Mouse (Mus musculus) embryonic stem cell, embryonic (primary cell): ENCODE results near the gene Ftcd.

ENCODE experiments used
- CTCF ChIA-PET, 4 experiments: fragments of 300-600 bp in 2 of 4; fragments of 350-600 bp in 2 of 4; sonication (Branson Sonifier 250); formaldehyde crosslinking; loops; one replicate each; lab custom pipeline; 2022; ENCODE audit warnings: inconsistent platforms in 2 of 4; lab: Charles Lee
- POLR2A ChIA-PET, 4 experiments: fragments of 300-600 bp in 2 of 4; fragments of 350-600 bp in 2 of 4; sonication (Branson Sonifier 250); formaldehyde crosslinking; loops; one replicate each; lab custom pipeline; 2022; ENCODE audit warnings: antibody characterized with exemption in 4 of 4, inconsistent platforms in 1 of 4; lab: Charles Lee

Gene Ftcd

DNA sequence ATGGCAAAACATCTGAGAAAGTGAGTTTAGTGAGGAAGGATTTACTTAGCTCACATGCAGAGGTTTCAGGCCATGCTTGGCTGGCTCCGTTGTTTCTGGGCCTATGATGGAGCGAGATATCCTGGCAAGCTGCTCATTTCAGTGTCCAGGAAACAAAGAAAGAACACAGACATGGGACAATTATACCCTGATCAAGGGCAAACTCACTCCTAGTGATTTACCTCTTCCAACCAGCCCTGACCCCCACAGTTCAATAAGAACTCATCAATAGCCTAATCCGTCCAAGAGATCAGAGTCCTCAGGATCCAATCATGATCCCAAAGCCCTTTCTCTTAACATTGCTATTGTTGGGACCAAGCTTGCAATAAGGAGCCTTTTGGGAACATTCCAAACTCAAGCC is 3.3 kb upstream of the Ftcd start:
- POLR2A ChIA-PET, result no interaction called here
- CTCF ChIA-PET, result no interaction called here

DNA sequence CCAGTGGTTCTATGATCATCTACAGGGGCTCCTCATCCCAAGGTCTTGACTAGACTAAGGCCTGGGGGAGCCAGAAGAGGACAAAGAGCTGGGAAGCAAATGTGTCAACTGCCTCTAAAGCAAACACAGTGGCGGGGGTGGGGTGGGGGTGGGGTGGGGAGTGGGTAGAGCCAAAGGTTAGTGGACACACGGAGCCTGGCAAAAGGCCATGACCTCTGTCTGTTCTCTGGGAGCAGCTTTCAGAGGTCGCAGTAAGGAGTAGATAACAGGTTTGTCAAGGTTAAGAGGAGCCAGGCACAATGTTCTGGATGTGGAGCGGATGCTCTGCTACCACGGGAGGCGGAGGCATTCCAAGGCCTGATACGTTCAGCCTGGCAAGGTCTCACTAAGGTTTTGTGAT is 1.5 kb downstream of the Ftcd start:
- POLR2A ChIA-PET, result interaction anchor here in 1 of 4 experiments (1.4 kb wide), 1 partner anchor 137 kb away, joined by 3 read pairs; the partner anchor contains the start of gene AC141477.1
- CTCF ChIA-PET, result interaction anchor here in 2 of 4 experiments (0.6 to 0.9 kb wide), 4 partner anchors 37 to 764 kb away, joined by 3 read pairs; no protein-coding TSS in a partner anchor

DNA sequence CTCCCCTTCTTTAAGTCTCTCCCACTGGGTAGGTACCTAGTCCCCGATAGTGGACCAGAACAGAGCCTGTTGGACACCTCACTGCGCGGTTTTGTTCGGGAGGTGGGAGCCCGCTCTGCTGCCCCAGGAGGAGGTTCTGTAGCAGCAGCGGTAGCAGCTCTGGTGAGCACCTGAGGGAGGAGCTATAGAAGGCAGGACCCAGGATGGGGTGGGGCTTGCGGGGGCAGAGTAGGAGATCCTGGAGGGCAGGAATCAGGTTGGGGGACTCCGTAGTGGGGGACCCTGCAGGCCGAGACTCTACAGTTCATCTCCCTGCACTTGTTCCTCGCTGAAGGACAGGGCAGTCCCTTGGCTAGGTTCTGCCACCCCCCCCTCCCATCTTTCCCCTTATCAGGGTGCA is 8.7 kb downstream of the Ftcd start:
- CTCF ChIA-PET, result no interaction called here
- POLR2A ChIA-PET, result no interaction called here

DNA sequence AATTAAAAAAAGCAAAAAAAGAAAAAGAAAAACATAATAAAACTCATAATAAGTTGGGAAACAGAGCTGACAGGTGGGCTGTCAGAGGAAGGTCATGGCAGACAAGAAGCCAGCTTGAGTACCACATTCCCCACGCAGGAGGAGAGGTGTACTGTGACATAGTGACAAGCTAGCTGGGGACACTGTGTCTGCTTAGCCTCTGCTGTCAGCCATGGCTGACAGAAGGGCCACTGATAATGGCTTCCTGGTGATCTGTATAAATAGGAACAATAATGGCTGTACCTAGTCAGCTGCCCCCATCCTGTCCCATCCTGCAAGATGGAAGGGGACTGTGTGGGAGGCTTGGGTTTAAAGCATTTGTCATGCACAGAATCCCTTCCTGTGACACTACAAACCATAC is 10.7 kb downstream of the Ftcd start:
- POLR2A ChIA-PET, result interaction anchor here in 2 of 4 experiments (0.7 kb wide), 2 partner anchors 171 to 316 kb away, joined by 7 read pairs; no protein-coding TSS in a partner anchor
- CTCF ChIA-PET, result no interaction called here

DNA sequence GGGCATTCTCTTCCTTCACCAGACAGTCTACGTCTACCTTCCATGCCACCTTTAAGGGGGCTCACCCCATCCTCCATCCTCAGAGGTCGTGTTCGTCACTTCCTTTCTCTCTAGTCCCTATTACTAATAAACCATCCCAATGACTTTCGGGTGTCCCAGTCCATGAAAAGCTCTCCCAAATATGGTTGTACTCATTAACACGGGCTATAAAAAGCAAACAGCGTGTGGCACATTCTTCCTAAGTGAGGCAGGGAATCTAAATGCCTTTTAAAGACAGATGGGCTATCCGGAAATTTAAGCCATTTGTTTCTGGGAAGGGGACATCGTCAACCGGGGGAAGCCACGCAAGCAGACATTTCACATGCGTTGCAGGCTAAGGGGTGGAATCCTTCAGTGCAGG is 14.7 kb downstream of the Ftcd start:
- ChIA-PET POLR2A (no interaction called here), CTCF (no interaction called here)

DNA sequence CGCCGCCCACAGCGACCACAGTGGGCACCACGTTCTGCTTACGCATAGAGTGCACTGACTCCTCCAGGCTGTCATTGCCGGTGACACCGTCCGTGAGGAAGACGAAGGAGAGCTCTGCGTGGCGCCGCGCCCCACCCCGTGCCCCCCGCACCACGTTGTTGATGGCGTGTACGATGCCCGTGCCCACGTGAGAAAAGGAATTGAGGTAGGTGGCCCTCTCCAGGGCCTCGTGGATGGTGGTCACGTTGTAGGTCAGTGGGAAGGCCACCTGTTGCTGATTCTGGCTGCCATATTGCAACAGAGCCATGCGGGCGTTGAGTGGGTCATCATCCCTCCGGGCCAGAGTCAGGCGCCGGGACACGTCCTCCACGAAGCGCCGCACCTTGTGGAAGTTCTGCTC is 20.9 kb downstream of the Ftcd start:
- CTCF ChIA-PET, result interaction anchor here in 1 of 4 experiments (0.6 kb wide), 1 partner anchor 171 kb away, joined by 5 read pairs; no protein-coding TSS in a partner anchor
- POLR2A ChIA-PET, result no interaction called here

DNA sequence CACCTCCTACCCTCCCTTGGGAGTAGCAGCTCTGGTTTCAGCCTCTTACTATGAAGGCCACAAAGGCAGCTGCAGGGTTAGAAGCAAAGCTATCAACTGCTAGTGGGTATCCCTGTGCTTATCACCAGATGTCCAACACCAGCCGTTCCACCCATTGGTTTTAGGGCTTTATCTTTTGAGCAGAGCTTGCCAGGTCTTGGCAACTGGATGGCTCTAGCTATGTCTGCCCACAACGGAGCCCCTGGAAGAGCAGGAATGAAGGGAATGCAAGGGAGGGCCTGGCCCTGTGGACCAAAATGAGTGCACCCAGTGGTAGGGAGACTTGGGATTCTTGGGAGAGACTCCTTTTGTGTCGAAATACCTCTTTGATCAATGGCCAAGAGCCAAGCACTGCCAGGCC is 27.2 kb downstream of the Ftcd start:
- ChIA-PET CTCF (no interaction called here), POLR2A (no interaction called here)

DNA sequence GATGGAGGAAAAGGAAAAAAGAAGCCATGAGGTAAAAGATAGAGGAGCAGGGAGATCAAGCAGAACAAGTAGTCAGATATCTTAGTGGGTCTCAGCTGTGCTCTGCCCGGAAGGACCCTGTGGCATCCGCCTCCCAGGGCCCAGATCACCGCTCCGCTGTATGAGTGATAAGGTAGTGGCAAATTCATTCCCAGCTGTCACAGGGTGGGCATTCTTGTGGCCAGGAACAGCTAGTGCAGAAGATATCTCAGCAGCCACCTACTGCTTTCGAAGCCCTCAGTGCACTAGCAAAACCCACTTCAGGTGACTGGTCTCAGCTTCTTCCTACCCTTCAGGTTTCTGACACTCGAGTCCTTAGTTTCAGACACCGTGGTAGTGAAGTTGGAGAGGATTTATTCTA is 37.0 kb downstream of the Ftcd start:
- POLR2A ChIA-PET, result interaction anchor here in 1 of 4 experiments (1.0 kb wide), 1 partner anchor 11 kb away, joined by 5 read pairs; the partner anchor contains the start of gene Col6a2
- CTCF ChIA-PET, result interaction anchor here in 2 of 4 experiments (2.0 to 2.3 kb wide), 2 partner anchors 10 to 11 kb away, joined by 7 read pairs; partner anchors contain the start of gene Col6a2 (in 2 of the 2)

DNA sequence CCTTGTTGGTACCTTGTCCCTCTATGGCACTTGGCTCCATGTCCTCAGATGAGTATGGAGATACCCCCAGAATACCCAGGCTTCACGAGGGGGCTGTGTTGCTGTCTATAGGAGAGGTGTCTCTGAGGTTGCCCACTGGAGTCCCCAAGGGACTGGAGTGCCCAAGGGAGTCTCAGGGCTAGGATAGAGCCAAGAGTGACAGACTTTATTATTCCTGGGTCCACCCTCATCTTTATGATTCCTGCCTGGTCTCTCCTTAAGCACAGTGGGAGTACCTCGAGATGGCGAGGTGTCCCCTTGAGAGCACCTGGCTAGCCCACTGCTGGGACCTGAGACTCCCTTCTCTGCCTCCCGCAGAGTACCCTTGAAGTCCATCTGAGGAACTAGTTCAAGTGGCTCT is 47.0 kb downstream of the Ftcd start:
- POLR2A ChIA-PET, result interaction anchor here in 2 of 4 experiments (0.6 to 1.2 kb wide), 3 partner anchors 30 to 128 kb away, joined by 3 to 4 read pairs (median 4); no protein-coding TSS in a partner anchor
- CTCF ChIA-PET, result interaction anchor here in 3 of 4 experiments (0.6 to 2.8 kb wide), 12 partner anchors 10 to 1061 kb away, joined by 3 to 18 read pairs (median 7); partner anchors contain the start of genes AC141477.1 (in 1 of the 3) and Pcbp3 (in 1 of the 3)

DNA sequence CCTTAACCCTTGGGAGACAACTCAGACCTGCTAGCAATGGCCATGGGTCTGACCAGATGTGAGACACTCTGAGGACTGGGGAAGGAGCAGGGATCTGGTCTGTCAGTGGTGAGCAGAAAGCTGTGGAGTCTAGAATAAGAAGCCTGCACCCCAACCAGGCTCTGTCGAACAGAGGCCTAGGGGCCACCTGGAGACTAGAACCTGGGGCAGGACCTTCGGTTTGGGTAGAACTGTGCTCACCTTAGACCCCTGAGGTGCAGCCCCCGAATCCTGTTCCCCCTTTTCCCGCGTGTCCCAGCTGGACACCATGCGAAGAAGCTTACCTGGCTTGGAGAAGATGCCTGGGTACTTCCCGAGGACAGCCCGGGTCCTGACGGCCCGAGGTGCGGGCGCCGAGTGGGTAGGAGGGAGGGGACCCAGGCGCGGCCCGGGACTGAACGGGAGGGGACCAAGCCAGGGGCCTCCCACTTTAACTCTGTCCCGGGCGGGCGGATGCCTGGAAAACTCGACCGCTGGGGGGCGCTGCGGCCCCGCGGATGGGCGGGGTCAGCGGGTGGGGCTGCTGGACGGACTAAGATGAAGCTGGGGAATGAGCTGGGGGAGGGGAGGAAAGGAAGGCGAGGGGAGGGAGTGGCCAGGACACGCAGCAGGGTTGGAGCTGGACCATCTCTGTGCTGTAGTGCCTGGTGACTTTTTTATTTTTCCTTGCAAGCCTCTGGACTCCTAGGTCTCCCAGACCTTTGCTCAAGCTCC is 47.7 kb downstream of the Ftcd start, which contains the start of gene Col6a2:
TSS of gene Col6a2 (minus strand) at position 703 of the 753 bp plus-strand sequence.
- ChIA-PET CTCF (interaction anchor here (0.6 to 2.8 kb wide), 36 partner anchors 8 to 1061 kb away, joined by 3 to 18 read pairs (median 3); partner anchors contain the start of genes AC141477.1 (in 1 of the 4) and Pcbp3 (in 1 of the 4)), POLR2A (interaction anchor here in 3 of 4 experiments (0.6 to 1.3 kb wide), 8 partner anchors 11 to 987 kb away, joined by 3 to 5 read pairs (median 4); no protein-coding TSS in a partner anchor)

DNA sequence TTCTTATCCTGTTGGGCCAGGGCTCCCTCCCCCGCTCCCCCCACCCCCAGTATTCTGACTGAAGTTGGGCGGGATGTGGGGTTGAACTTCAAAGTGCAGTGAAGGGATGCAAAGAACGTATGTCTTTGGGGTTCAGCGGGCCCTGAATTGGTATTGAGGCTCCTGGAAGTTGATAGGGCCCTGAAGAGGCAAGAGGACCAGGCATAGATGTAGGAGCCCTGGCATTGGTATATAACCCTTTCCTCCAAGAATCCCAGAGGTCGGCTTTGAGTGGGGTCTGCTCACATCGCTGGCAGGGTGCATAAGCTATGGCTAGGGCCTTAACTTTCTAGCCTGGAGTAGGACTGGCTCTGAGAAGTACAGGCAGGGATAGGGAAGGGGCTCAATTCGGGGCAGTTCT is 48.3 kb downstream of the Ftcd start:
- POLR2A ChIA-PET, result interaction anchor here in 3 of 4 experiments (0.6 to 1.3 kb wide), 6 partner anchors 10 to 988 kb away, joined by 3 to 5 read pairs (median 4); no protein-coding TSS in a partner anchor
- CTCF ChIA-PET, result interaction anchor here (0.6 to 2.8 kb wide), 34 partner anchors 8 to 1227 kb away, joined by 3 to 18 read pairs (median 3); partner anchors contain the start of genes AC141477.1 (in 1 of the 4) and Pcbp3 (in 1 of the 4)

DNA sequence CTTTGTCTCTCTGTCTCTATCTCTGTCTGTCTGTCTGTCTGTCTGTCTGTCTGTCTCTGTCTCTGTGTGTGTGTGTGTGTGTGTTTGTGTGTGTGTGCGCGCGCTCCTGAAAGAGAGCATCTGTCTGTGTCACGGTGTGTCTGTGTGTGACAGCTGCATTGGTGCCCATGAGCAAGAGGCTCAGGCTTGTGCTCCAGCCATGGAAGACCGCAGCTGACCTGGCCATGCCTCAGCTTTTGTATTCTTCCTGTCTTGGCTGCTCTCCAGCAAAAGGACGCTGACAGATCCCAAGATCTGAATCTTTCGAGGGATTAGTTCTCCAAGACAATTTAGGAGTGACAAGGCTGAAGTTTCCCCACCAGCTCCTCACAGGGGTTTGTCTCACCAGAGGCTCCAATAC is 49.5 kb downstream of the Ftcd start:
- POLR2A ChIA-PET, result no interaction called here
- CTCF ChIA-PET, result interaction anchor here in 1 of 4 experiments (2.8 kb wide), 1 partner anchor 108 kb away, joined by 14 read pairs; no protein-coding TSS in a partner anchor

DNA sequence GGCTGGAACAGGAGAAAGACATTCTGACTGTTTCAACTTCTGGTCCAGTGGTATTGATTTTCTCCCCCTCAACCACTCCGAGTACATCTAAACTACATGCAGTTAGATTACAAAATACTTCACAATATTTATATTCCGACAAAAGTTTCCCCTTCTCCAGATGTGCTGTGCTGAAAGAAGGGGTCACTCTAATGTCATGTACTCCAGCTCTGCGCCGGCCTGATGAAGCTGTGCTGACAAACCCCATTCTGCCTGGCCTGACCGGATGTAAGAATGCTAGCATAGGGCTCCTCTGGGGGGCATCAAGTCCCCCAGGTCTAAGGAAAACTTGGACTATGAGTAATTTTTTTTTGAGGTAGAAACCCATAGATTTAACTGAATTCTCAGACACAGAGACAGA is 52.3 kb downstream of the Ftcd start:
- ChIA-PET CTCF (no interaction called here), POLR2A (interaction anchor here in 1 of 4 experiments (1.3 kb wide), 1 partner anchor 19 kb away, joined by 5 read pairs; no protein-coding TSS in a partner anchor)

DNA sequence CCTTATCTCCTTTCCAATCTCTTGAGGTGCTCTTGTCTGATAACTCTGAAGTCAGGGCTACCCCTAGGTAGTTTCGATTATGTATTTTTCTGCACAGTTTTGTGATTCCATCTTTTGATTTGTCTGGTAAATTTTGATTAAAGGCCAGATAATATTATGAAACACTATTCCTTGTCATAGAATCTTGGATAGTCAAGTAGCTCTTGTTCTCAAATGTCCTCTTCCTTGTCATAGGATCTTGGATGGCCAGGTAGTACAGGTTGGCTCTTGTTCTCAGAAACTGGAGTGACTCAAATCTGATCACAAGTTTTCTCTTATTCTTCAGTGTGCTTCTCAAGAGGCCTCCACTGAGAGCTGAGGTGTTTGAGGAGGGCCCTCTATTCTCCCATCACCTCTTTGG is 55.2 kb downstream of the Ftcd start:
- ChIA-PET POLR2A (no interaction called here), CTCF (no interaction called here)

DNA sequence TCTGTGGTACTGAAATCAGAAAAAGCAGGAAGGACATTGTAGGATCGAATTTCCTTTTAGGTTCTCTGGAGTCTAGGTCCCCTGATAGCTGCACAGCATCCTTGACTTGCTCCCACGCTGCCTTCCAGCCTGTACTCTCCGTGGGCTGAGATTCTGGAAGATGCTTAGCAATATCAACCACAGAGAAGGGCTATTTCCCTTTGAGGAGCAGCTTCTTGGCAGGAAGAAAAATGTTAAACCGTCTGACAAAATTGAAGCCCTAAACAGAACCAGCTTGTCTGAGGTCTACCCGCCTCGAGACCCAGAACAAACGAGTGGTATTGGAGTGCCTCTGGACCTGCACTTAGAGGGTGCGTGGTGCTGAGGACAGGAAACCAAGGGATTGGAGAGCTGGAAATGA is 57.2 kb downstream of the Ftcd start:
- ChIA-PET CTCF (interaction anchor here in 1 of 4 experiments (0.9 kb wide), 1 partner anchor 9 kb away, joined by 3 read pairs; the partner anchor contains the start of gene Col6a2), POLR2A (interaction anchor here in 1 of 4 experiments (1.1 kb wide), 1 partner anchor 11 kb away, joined by 3 read pairs; no protein-coding TSS in a partner anchor)

DNA sequence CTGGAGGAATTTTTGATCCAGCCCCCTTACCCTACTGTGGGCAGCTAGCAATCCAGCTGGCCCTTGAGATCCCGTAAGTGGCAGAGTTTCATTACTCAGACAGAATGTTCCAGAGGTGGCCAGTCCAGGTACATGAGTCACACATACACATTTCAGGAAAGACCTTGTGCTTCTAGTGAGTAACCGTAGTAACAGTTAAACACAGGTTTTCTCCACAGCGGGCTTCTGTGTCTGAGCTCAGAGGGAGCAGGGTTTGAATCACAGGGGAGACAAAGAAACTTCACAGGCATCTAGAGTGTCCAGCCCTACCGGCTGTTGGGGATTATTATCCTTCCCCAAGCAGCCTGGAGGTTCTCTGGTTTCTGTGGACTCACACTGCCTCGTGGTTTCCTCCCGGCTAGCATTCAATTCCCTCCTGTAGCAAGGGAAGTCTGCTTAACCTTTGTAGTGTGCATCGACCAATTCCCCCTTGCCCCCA is 58.7 kb downstream of the Ftcd start:
- CTCF ChIA-PET, result interaction anchor here in 1 of 4 experiments (1.0 kb wide), 1 partner anchor 29 kb away, joined by 3 read pairs; no protein-coding TSS in a partner anchor
- POLR2A ChIA-PET, result interaction anchor here in 1 of 4 experiments (1.5 kb wide), 1 partner anchor 10 kb away, joined by 4 read pairs; the partner anchor contains the start of gene Col6a2

DNA sequence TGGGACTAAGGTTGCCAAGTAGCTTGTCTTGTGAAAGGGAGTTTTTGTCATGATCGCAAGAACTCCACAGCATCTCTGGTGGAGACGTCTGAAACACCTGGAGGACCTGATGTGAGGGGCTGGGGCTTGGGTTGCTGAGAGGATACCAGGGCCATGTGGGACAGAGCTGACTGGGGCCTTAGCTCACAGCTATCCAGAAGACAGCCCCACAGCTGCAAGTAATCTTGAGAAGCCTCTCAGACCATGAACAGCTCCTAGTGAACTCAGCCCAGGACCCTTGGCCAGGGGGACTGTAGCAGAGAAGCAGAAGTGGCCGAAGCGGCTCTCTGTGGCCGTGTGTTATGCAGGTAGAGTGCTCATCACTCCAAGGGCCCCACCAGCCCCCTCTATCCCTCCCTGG is 59.1 kb downstream of the Ftcd start:
- CTCF ChIA-PET, result interaction anchor here in 1 of 4 experiments (1.0 kb wide), 1 partner anchor 29 kb away, joined by 3 read pairs; no protein-coding TSS in a partner anchor
- POLR2A ChIA-PET, result interaction anchor here in 1 of 4 experiments (1.5 kb wide), 1 partner anchor 11 kb away, joined by 4 read pairs; the partner anchor contains the start of gene Col6a2

DNA sequence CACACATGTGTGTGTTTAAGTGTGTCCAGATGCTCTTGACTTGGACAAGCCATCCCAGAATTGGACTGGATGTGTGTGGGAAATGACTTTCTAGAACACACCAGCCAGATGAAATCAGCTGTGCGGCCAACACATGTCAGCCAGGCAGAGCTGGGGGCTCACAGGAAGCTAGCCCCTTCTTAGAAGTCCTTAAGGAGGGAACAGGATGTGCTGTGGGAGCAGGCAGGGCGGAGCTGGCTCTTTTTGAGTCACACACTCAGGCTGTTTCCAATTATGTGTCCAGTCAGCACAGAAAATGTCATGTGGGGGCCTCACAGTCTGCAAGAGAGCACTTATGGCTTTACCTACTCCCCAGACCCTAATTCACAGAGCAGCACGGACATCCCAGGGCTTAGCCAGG is 60.6 kb downstream of the Ftcd start:
- CTCF ChIA-PET, result no interaction called here
- POLR2A ChIA-PET, result no interaction called here

DNA sequence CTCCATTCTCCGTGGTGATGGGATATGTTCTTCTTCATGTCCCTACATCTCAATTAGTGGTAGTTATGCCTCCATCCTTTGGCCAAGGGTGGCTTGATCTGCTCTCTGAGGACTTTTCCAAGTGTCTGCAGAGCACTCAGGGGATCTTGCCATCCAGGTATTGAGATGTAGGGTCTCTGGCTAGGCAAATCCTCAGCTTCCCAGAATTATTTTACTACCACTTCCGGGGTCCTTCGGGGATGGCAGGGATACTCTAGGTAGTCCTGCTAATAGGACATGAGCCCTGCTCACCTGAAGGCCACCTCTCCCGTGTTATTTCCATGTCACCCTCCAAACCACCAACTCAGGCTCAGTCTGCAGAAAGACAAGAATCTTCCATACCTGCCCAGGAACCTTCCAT is 61.2 kb downstream of the Ftcd start:
- POLR2A ChIA-PET, result no interaction called here
- CTCF ChIA-PET, result no interaction called here
